ENCODE assay signal across 8 mouse cellular contexts in genomic region chr3:66410706-66411277, GRCm38 (mm10).
DNase-seq lines count a peak whose midpoint lies in the region; ATAC-seq lines count a peak whose summit lies in the region.

No protein-coding gene starts in this region.

- H3K4me2 ChIP-seq in hindbrain, embryonic 13.5 days, result peak overlapping the region; percentile 51
- H3K4me2 ChIP-seq in midbrain, embryonic 14.5 days (ENCODE audit: low read length), result peak overlapping the region; percentile 51

- H3K36me3 ChIP-seq in forebrain, embryonic 10.5 days (replicated peaks), result no peaks in the 10 kb centered on the region
- no peaks in the 10 kb centered on the region for H3K36me3 ChIP-seq in hindbrain, embryonic 13.5 days
- H3K36me3 ChIP-seq in limb, embryonic 10.5 days, result no peaks in the 10 kb centered on the region
- H3K36me3 ChIP-seq in midbrain, embryonic 14.5 days (ENCODE audit: control insufficient read depth, insufficient read depth, low read length), result no peaks in the 10 kb centered on the region

- H3K4me3 ChIP-seq in forebrain, embryonic 10.5 days, result peak overlapping the region; percentile 33
- peak overlapping the region; percentile 22 for H3K4me3 ChIP-seq in hindbrain, embryonic 13.5 days
- 0 out of 2 replicates have a peak overlapping the region, but pooled peaks have one; percentile 13 for H3K4me3 ChIP-seq in limb, embryonic 10.5 days
- peak overlapping the region; percentile 23 for H3K4me3 ChIP-seq in midbrain, embryonic 14.5 days (replicated peaks; ENCODE audit: low read depth, low read length)

- peaks cover 10% of the 10 kb centered on the region; the same call in 1 of the 2 replicates for H3K4me1 ChIP-seq in forebrain, embryonic 10.5 days
- H3K4me1 ChIP-seq in hindbrain, embryonic 13.5 days (replicated peaks), result peaks cover 4% of the 10 kb centered on the region
- H3K4me1 ChIP-seq in limb, embryonic 10.5 days, result peaks cover 64% of the 10 kb centered on the region
- H3K4me1 ChIP-seq in midbrain, embryonic 14.5 days (ENCODE audit: control insufficient read depth, insufficient read depth, low read length), result peaks cover 6% of the 10 kb centered on the region; the same call in 1 of the 2 replicates

- peak; percentile 54; the same call in 1 of the 2 replicates for ATAC-seq in hindbrain, embryonic 13.5 days (ENCODE audit: low FRiP score)
- peak; percentile 48; the same call in 1 of the 2 replicates for ATAC-seq in midbrain, embryonic 14.5 days (ENCODE audit: low FRiP score, low TSS enrichment)

- peak; percentile 22 for DNase-seq in adrenal gland, postnatal 10 days
- DNase-seq in adrenal gland, postnatal 4 days (ENCODE audit: low spot score in 2 of 2), result no peak
- peak; percentile 84 for DNase-seq in NIH3T3 (ENCODE audit: low read depth)
- no peak for DNase-seq in forebrain, embryonic 10.5 days (ENCODE audit: extremely low spot score, low spot score)
- peak; percentile 49 for DNase-seq in limb, embryonic 10.5 days (ENCODE audit: low spot score)
- peak; percentile 85 for DNase-seq in midbrain, embryonic 14.5 days
- DNase-seq in testis, postnatal 10 days (ENCODE audit: low spot score), result peak; percentile 55

- H3K9ac ChIP-seq in hindbrain, embryonic 13.5 days, result no peak overlapping the region; the same call in 1 of the 2 replicates
- H3K9ac ChIP-seq in midbrain, embryonic 14.5 days (replicated peaks; ENCODE audit: low read length), result peak overlapping the region; percentile 26; the same call in 1 of the 2 replicates

- 39% methylated on average over 11 of the region's 11 CpGs for WGBS in forebrain, embryonic 10.5 days
- 40% methylated on average over 11 of the region's 11 CpGs for WGBS in hindbrain, embryonic 13.5 days
- WGBS in limb, embryonic 10.5 days, result 37% methylated on average over 11 of the region's 11 CpGs
- 22% methylated on average over 11 of the region's 11 CpGs for WGBS in midbrain, embryonic 14.5 days

- H3K9me3 ChIP-seq in forebrain, embryonic 10.5 days, result no peaks in the 10 kb centered on the region
- no peaks in the 10 kb centered on the region for H3K9me3 ChIP-seq in hindbrain, embryonic 13.5 days
- H3K9me3 ChIP-seq in limb, embryonic 10.5 days (replicated peaks), result no peaks in the 10 kb centered on the region
- no peaks in the 10 kb centered on the region for H3K9me3 ChIP-seq in midbrain, embryonic 14.5 days (ENCODE audit: control insufficient read depth, low read length)

- H3K27me3 ChIP-seq in forebrain, embryonic 10.5 days (ENCODE audit: poor library complexity, severe bottlenecking), result peaks cover 34% of the 10 kb centered on the region
- H3K27me3 ChIP-seq in hindbrain, embryonic 13.5 days, result peaks cover 5% of the 10 kb centered on the region; the same call in 1 of the 2 replicates
- H3K27me3 ChIP-seq in limb, embryonic 10.5 days (ENCODE audit: low read depth, poor library complexity, severe bottlenecking), result no peaks in the 10 kb centered on the region
- no peaks in the 10 kb centered on the region for H3K27me3 ChIP-seq in midbrain, embryonic 14.5 days (ENCODE audit: control insufficient read depth, insufficient read depth, low read length)

- H3K27ac ChIP-seq in forebrain, embryonic 10.5 days, result peak overlapping the region; percentile 65; the same call in 1 of the 2 replicates
- no peak overlapping the region; the same call in 1 of the 2 replicates for H3K27ac ChIP-seq in hindbrain, embryonic 13.5 days
- H3K27ac ChIP-seq in limb, embryonic 10.5 days, result peak overlapping the region; percentile 83
- peak overlapping the region; percentile 50 for H3K27ac ChIP-seq in midbrain, embryonic 14.5 days (replicated peaks; ENCODE audit: low read depth, low read length)

Comparison
In these comparisons a context has a peak if more than half of its experiments do, and no peak if none do; other contexts are left out.
1. DNase-seq: peak in adrenal gland, postnatal 10 days (single experiment), NIH3T3 (single experiment), limb, embryonic 10.5 days (single experiment), midbrain, embryonic 14.5 days (single experiment) and testis, postnatal 10 days (single experiment); none in adrenal gland, postnatal 4 days (0 of 2) and forebrain, embryonic 10.5 days (single experiment).
2. Peak in every context shown above with its lines, with median percentiles within 50 percentile points of each other: H3K4me3 ChIP-seq.